Mouse (Mus musculus) thymus, postnatal 36 days (tissue): Measurements from ENCODE around the gene Gm49322.

Experiments
- DNase-seq, 2 experiments: peaks; one replicate each; pipeline ENCODE4 v3.0.0; 2022; ENCODE audit warnings: mixed read lengths in 2 of 2

Gm49322 gene

GRCm38 (mm10) chr10:80656130-80656862, 50.5 kb downstream of the Gm49322 start:
- peak; percentile 94 to 97 for DNase-seq

DNA sequence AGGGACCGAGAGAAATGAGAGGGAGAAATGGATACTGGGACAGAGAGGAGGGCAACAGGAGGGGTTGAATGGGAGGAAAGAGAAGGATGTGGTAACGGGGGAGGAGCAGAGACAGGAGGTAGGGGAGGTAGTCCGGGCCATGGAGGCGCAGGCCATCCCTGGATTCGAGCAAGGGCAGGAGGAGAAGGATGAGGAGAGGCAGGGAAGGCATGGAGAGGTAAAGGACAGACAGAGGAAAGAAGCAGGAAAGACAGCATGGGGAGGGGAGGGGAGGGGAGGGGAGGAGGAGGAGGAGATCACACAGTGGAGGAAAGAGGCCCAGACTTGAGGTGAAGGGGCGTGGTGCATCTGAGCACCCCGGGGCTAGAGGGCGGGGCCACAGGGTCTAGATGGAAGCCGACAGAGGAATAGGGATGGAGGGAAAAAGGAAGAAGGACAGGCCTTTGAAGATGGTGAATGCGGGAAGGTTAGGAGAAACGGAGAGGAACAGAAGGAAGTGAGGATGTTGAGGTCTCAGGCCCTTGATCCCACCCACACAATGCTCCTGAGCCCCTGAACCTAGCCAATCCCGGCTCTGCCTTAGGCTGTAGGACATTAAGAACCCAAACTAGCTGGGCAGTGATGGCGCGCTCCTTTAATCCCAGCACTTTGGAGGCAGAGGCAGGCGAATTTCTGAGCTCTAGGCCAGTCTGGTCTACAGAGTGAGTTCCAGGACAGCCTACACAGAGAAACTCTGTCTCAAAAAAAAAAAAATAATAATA, 51.2 kb downstream of the Gm49322 start, which contains the start of gene Btbd2:
Gene Btbd2, minus strand, starts transcription at position 209 of the 761 bp plus-strand sequence.
- DNase-seq: peak in 1 of 2 experiments; percentile 69

GRCm38 (mm10) chr10:80658194-80658840, 52.5 kb downstream of the Gm49322 start:
- DNase-seq: no peak

DNA sequence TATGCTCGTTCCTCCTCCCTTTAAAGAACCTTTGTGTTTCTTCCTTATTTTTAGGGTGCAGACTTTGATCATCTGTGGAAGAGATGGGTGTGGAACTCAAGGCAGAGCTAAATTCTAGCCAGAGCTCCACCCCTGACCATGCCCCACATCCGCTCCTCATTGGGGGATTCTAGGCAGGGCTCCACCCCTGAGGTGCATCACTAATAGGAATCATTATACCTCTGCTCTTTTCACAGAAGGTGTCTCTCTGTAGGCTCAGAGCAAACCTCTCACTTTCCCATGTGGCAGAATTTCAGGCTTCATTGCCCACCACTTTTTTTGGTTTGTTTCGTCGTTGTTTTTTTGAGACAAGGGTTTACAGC, 53.0 kb downstream of the Gm49322 start:
- DNase-seq: peak; percentile 53 to 60

- peak; percentile 70 to 77 for DNase-seq
Measured at GRCm38 (mm10) chr10:80659213-80659612, 53.4 kb downstream of the Gm49322 start.

- DNase-seq: peak; percentile 82 to 84
Measured at GRCm38 (mm10) chr10:80661149-80661548, 55.3 kb downstream of the Gm49322 start.

GRCm38 (mm10) chr10:80663485-80664196, 57.8 kb downstream of the Gm49322 start:
- no peak for DNase-seq

GRCm38 (mm10) chr10:80664197-80665015, 58.6 kb downstream of the Gm49322 start:
- DNase-seq: no peak

DNA sequence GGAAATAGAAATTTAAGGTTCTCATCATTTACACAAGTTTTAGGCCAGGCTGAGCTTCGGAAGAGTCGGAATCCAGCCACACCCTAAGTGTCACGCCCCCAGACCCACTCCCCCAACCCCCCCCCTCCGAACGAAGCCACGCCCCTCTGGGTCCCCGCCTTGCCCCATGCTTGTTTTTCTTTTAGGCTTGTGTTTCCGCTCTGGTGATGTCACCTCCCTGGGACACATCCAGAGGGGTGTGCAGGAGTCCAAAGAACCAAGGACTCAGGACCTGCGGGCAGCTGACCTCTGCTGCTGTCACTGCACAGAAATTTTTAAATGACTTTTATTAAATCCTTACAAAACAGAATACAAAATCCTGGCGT, 59.2 kb downstream of the Gm49322 start:
- DNase-seq: no peak
